Mouse (Mus musculus): ENCODE measurements around the gene Clpb. TPM values are rescaled to one million over a fixed set of nuclear protein-coding genes. Genes with fewer than 3 reads are reported as not detected.
A peak's percentile ranks its signal among the peaks of the same experiment; 100 is the strongest.

The Clpb gene
- polyA plus RNA-seq, 1 experiment from 2014 or later = 34.6 TPM

DNA sequence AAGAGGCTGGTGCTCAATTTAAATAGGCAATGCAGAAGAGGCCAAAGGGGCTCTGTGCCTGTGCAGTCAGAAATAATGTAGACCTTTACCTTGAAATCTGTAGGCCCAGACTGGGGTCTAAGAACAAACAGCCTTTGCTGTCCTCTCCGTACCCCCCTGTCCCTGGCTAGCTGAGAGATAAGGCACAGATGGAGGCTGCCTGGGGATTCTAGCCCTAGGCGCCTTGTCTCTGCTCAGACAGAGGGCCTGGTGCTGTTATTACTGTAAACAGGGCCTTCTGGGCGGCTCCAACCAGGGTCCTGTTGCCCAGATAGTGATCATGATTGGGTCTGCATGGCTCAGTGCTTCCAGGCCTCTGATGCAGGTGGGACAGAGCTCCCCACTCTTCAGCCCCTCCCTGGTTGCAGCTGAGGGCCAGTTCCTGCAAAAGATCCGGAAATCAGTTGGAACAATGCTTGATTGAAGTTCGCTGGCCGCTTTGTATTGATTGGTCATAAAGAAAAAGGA lies 18.2 kb downstream of the Clpb start:
- Histone ChIP-seq H3K36me3 (ENCODE audit: insufficient read depth, low read length) (no peaks in the 10 kb centered on the region), H3K4me1 (replicated peaks; ENCODE audit: insufficient read depth, low read length) (no peaks in the 10 kb centered on the region), H3K9me3 (replicated peaks; ENCODE audit: low read length) (no peaks in the 10 kb centered on the region), H3K4me3 (replicated peaks; ENCODE audit: low read depth, low read length) (no peak overlapping the region), H3K9ac (ENCODE audit: low read depth, low read length) (0 out of 2 replicates have a peak overlapping the region, but pooled peaks have one; percentile 35), H3K4me2 (ENCODE audit: low read length) (no peak overlapping the region), H3K27ac (no peak overlapping the region), H3K27me3 (ENCODE audit: insufficient read depth, low read length) (no peaks in the 10 kb centered on the region)
- ATAC-seq (replicated peaks; ENCODE audit: low FRiP score, low read depth) (no peak; the same call in 1 of the 2 replicates), DNase-seq (ENCODE audit: low spot score) (no peak)
- WGBS = 54% methylated on average over 6 of the region's 6 CpGs
- TF ChIP-seq CTCF (IDR thresholded peaks at IDR 0.05; ENCODE audit: low read depth) = no peak

DNA sequence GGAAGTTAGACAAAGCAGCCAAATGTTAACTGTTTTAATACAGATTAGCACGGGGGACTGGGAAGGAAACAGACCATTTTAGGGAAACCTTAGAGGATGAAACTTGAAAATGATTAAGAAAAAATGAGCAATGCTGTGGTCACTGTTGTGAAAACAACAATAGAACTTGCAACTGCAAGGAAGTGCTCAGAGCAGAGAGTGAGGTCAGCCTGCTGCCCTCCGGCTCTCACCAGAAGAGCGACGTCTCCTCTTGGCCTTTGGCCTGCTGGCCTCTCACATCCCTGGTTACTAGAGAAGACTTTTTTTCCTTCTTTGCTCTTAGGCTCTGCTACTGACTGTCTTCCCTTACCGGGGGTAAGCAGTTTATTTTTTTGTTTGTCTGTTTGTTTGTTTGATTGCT lies 19.5 kb downstream of the Clpb start:
- Histone ChIP-seq H3K36me3 (ENCODE audit: insufficient read depth, low read length) (no peaks in the 10 kb centered on the region), H3K4me2 (ENCODE audit: low read length) (no peak overlapping the region), H3K9me3 (replicated peaks; ENCODE audit: low read length) (no peaks in the 10 kb centered on the region), H3K4me3 (replicated peaks; ENCODE audit: low read depth, low read length) (no peak overlapping the region), H3K4me1 (replicated peaks; ENCODE audit: insufficient read depth, low read length) (no peaks in the 10 kb centered on the region), H3K9ac (ENCODE audit: low read depth, low read length) (no peak overlapping the region), H3K27ac (no peak overlapping the region), H3K27me3 (ENCODE audit: insufficient read depth, low read length) (no peaks in the 10 kb centered on the region)
- 31% methylated on average over 5 of the region's 5 CpGs for WGBS
- ATAC-seq (replicated peaks; ENCODE audit: low FRiP score, low read depth) (no peak), DNase-seq (ENCODE audit: low spot score) (no peak)
- no peak for TF ChIP-seq CTCF (IDR thresholded peaks at IDR 0.05; ENCODE audit: low read depth)

- Histone ChIP-seq H3K36me3 (ENCODE audit: insufficient read depth, low read length) (no peaks in the 10 kb centered on the region), H3K4me1 (replicated peaks; ENCODE audit: insufficient read depth, low read length) (no peaks in the 10 kb centered on the region), H3K9me3 (replicated peaks; ENCODE audit: low read length) (no peaks in the 10 kb centered on the region), H3K4me2 (ENCODE audit: low read length) (no peak overlapping the region), H3K4me3 (replicated peaks; ENCODE audit: low read depth, low read length) (no peak overlapping the region), H3K27ac (no peak overlapping the region), H3K9ac (ENCODE audit: low read depth, low read length) (no peak overlapping the region), H3K27me3 (ENCODE audit: insufficient read depth, low read length) (no peaks in the 10 kb centered on the region)
- ATAC-seq (replicated peaks; ENCODE audit: low FRiP score, low read depth) (no peak), DNase-seq (ENCODE audit: low spot score) (no peak)
- 60% methylated on average over 9 of the region's 9 CpGs for WGBS
- no peak for TF ChIP-seq CTCF (IDR thresholded peaks at IDR 0.05; ENCODE audit: low read depth)
Measured at GRCm38 (mm10) chr7:101683976-101684630, 20.7 kb downstream of the Clpb start.

GRCm38 (mm10) chr7:101684671-101685070 lies 21.2 kb downstream of the Clpb start:
- H3K9ac ChIP-seq (ENCODE audit: low read depth, low read length) = no peak overlapping the region
- no peaks in the 10 kb centered on the region for H3K36me3 ChIP-seq (ENCODE audit: insufficient read depth, low read length)
- no peak for ATAC-seq (replicated peaks; ENCODE audit: low FRiP score, low read depth)
- no peaks in the 10 kb centered on the region for H3K4me1 ChIP-seq (replicated peaks; ENCODE audit: insufficient read depth, low read length)
- H3K4me2 ChIP-seq (ENCODE audit: low read length) = no peak overlapping the region
- DNase-seq (ENCODE audit: low spot score) = no peak
- H3K4me3 ChIP-seq (replicated peaks; ENCODE audit: low read depth, low read length) = no peak overlapping the region
- H3K27me3 ChIP-seq (ENCODE audit: insufficient read depth, low read length) = no peaks in the 10 kb centered on the region
- 69% methylated on average over 3 of the region's 3 CpGs for WGBS
- H3K9me3 ChIP-seq (replicated peaks; ENCODE audit: low read length) = no peaks in the 10 kb centered on the region
- no peak for TF ChIP-seq CTCF (IDR thresholded peaks at IDR 0.05; ENCODE audit: low read depth)
- no peak overlapping the region for H3K27ac ChIP-seq

DNA sequence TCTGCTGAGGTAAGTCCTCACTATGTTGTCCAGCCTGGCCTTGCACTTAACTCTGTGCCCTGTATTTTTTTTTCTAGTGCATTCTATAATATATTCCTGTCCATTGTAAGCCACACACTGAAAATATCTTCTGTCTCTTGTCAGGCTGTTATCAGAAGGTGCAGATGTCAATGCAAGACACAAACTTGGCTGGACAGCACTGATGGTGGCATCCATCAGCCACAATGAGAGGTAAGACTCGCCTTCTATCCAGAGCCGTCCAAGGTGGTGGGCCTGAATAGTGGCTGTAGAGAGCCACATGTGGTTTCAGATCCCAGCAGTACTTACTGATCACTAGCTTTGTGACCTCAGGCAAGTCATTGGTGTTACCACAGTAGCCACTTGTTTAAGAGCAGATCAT lies 23.7 kb downstream of the Clpb start:
- WGBS = 91% methylated on average over 2 of the region's 2 CpGs
- H3K4me3 ChIP-seq (replicated peaks; ENCODE audit: low read depth, low read length) = no peak overlapping the region
- TF ChIP-seq CTCF (IDR thresholded peaks at IDR 0.05; ENCODE audit: low read depth) = no peak
- H3K9ac ChIP-seq (ENCODE audit: low read depth, low read length) = no peak overlapping the region
- no peak overlapping the region for H3K4me2 ChIP-seq (ENCODE audit: low read length)
- no peak overlapping the region for H3K27ac ChIP-seq
- H3K36me3 ChIP-seq (ENCODE audit: insufficient read depth, low read length) = no peaks in the 10 kb centered on the region
- no peaks in the 10 kb centered on the region for H3K9me3 ChIP-seq (replicated peaks; ENCODE audit: low read length)
- DNase-seq (ENCODE audit: low spot score) = no peak
- no peaks in the 10 kb centered on the region for H3K27me3 ChIP-seq (ENCODE audit: insufficient read depth, low read length)
- no peaks in the 10 kb centered on the region for H3K4me1 ChIP-seq (replicated peaks; ENCODE audit: insufficient read depth, low read length)
- ATAC-seq (replicated peaks; ENCODE audit: low FRiP score, low read depth) = no peak

DNA sequence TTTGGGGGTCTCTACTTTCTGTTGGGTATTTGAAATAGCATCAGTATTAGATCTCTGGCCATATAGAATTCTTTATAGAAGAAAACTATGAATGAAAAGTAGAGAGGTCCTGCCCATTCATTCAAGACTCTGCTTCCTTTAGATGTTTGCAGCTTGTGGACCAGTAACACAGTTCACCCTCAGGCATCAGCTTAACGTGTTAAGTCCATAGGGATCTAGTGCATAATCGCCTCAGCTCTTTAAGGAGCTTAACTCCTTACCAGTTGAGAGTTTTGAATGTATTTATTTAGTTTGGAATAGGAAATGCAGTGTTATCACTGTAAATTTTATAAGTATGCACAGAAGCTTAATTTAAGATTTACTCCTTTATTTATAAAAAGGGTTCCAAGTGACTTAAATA lies 27.0 kb downstream of the Clpb start:
- no peak for ATAC-seq (replicated peaks; ENCODE audit: low FRiP score, low read depth)
- H3K36me3 ChIP-seq (ENCODE audit: insufficient read depth, low read length) = no peaks in the 10 kb centered on the region
- H3K27me3 ChIP-seq (ENCODE audit: insufficient read depth, low read length) = no peaks in the 10 kb centered on the region
- TF ChIP-seq CTCF (IDR thresholded peaks at IDR 0.05; ENCODE audit: low read depth) = no peak
- no peaks in the 10 kb centered on the region for H3K9me3 ChIP-seq (replicated peaks; ENCODE audit: low read length)
- no peak overlapping the region for H3K9ac ChIP-seq (ENCODE audit: low read depth, low read length)
- no peak overlapping the region for H3K4me3 ChIP-seq (replicated peaks; ENCODE audit: low read depth, low read length)
- no peaks in the 10 kb centered on the region for H3K4me1 ChIP-seq (replicated peaks; ENCODE audit: insufficient read depth, low read length)
- 72% methylated on average over 2 of the region's 2 CpGs for WGBS
- DNase-seq (ENCODE audit: low spot score) = no peak
- no peak overlapping the region for H3K4me2 ChIP-seq (ENCODE audit: low read length)
- H3K27ac ChIP-seq = no peak overlapping the region

DNA sequence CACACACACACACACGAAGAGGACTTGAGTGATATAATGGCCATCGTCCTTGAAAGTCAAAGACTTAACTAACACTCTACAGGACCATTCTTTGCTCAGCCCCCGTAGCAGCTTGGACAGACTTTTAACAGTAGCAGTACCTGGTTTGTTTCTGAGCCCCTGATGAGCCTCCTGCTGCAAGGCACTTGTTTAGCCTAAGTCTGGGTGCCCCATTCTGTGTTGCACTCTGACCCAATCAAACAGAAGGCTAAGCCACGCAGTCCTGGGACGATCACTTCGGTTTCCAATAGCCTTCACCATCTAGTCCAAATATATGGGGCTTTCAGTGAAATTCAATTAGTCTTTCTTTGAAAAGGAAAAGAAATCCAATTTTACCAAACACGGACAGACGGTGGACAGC lies 28.4 kb downstream of the Clpb start:
- Histone ChIP-seq H3K27ac (no peak overlapping the region), H3K4me3 (replicated peaks; ENCODE audit: low read depth, low read length) (no peak overlapping the region), H3K27me3 (ENCODE audit: insufficient read depth, low read length) (no peaks in the 10 kb centered on the region), H3K4me2 (ENCODE audit: low read length) (no peak overlapping the region), H3K36me3 (ENCODE audit: insufficient read depth, low read length) (no peaks in the 10 kb centered on the region), H3K9me3 (replicated peaks; ENCODE audit: low read length) (no peaks in the 10 kb centered on the region), H3K9ac (ENCODE audit: low read depth, low read length) (no peak overlapping the region), H3K4me1 (replicated peaks; ENCODE audit: insufficient read depth, low read length) (no peaks in the 10 kb centered on the region)
- no peak for TF ChIP-seq CTCF (IDR thresholded peaks at IDR 0.05; ENCODE audit: low read depth)
- ATAC-seq (replicated peaks; ENCODE audit: low FRiP score, low read depth) (no peak), DNase-seq (ENCODE audit: low spot score) (no peak)
- 69% methylated on average over 8 of the region's 8 CpGs for WGBS

Measured in kidney, postnatal 0 days (tissue).